Mouse (Mus musculus) limb, embryonic 11.5 days (tissue): ENCODE results near the gene Idh3b. TPM values are rescaled to one million over a fixed set of nuclear protein-coding genes. Genes with fewer than 3 reads are reported as not detected.
A peak's percentile ranks its signal among the peaks of the same experiment; 100 is the strongest.

ENCODE experiments used
- ATAC-seq: fragments of 200-750 bp; cut with Nextera tagmentation; 2 replicates; pipeline ENCODE4 v1.8.0; 2017; ENCODE audit warnings: low read depth; ENCODE audit not compliant: insufficient number of reproducible peaks, low FRiP score, low TSS enrichment
- DNase-seq: peaks from one replicate; pipeline ENCODE4 v3.0.0-alpha.2; 2015; ENCODE audit warnings: low spot score
- H3K27ac ChIP-seq: fragments of 300-500 bp; sonication (generic); replicated peaks from 2 replicates; pipeline ENCODE4 v1.5.1; 2014; ENCODE audit warnings: low read depth, mild to moderate bottlenecking, low read length
- H3K27me3 ChIP-seq: fragments of 300-500 bp; sonication (generic); 2 replicates; pipeline ENCODE4 v1.6.1; 2014; ENCODE audit warnings: mild to moderate bottlenecking, low read length, mixed read lengths; ENCODE audit not compliant: control insufficient read depth, insufficient read depth
- H3K36me3 ChIP-seq: fragments of 300-500 bp; sonication (generic); 2 replicates; pipeline ENCODE4 v1.6.1; 2014; ENCODE audit warnings: mild to moderate bottlenecking, low read length, moderate library complexity, mixed read lengths; ENCODE audit not compliant: control insufficient read depth, insufficient read depth
- H3K4me1 ChIP-seq: fragments of 300-500 bp; sonication (generic); 2 replicates; pipeline ENCODE4 v1.6.1; 2014; ENCODE audit warnings: low read length, mixed read lengths; ENCODE audit not compliant: control insufficient read depth, insufficient read depth
- H3K4me2 ChIP-seq: fragments of 300-500 bp; sonication (generic); 2 replicates; pipeline ENCODE4 v1.6.1; 2014; ENCODE audit warnings: low read depth, mild to moderate bottlenecking, moderate library complexity; ENCODE audit not compliant: severe bottlenecking
- H3K4me3 ChIP-seq: fragments of 300-500 bp; sonication (generic); 2 replicates; pipeline ENCODE4 v1.5.1; 2014; ENCODE audit warnings: low read depth, low read length
- H3K9ac ChIP-seq: fragments of 300-500 bp; sonication (generic); 2 replicates; pipeline ENCODE4 v1.6.1; 2014; ENCODE audit warnings: mild to moderate bottlenecking, low read length
- H3K9me3 ChIP-seq: fragments of 300-500 bp; sonication (generic); 2 replicates; pipeline ENCODE4 v1.6.1; 2016; ENCODE audit warnings: low read length; ENCODE audit not compliant: control insufficient read depth
- WGBS: fragments of 180-500 bp; shearing (Covaris S2); extraction: QIAGEN DNeasy Blood & Tissue Kit; methylation state at CpG from one replicate; pipeline ENCODE4 v1.1.7; 2014; 5-methylcytosine and 5-hydroxymethylcytosine counted together
- polyA plus RNA-seq: library from polyadenylated mRNA; unstranded; fragments of >200 nt; fragmentation: Nextera tagmentation; extraction: Ambion mirVana; gene quantifications from 2 replicates; pipeline ENCODE4 v1.2.1, GENCODE M21; 2014

The Idh3b gene
- polyA plus RNA-seq, 1 experiment from 2014 or later, result 148 TPM

DNA sequence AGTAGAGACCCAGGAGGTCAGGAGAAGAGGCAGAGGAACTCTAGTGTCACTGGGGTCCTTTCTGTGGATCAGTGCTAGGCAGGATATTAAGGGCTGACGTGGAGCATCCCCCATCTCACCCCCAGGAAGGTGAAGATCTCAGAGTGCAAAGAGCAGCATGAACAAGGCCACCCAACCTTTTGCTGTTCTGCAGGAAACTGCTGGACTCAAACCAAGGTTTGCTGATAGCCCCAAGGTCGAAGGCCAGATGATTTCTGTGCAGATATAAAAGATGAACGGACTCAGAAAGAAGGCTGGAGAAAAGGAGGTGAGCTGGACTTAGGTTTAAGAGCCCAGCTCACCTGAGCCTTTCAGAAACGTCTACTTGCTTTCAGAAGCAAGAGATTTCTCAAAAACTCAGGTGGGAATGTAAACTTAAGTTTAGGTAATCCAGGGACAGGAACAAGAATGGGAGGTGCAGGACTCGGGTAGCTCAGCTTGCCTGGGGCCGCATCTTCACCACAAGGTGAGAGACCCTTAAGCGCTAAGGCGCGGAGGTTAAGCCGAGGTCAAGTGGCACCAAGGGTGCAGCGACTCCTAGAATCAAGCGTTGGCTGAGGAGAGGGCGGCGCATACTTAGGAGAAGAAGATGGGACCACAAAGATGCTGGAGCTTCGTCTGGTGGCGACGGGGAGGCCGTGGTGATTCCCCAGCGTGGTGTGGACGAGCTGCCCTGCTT is 10.0 kb upstream of the Idh3b start:
- Histone ChIP-seq H3K27me3 (peaks cover 24% of the 10 kb centered on the region), H3K4me1 (peaks cover 8% of the 10 kb centered on the region; the same call in 1 of the 2 replicates), H3K9ac (peak overlapping the region; percentile 69), H3K27ac (no peak overlapping the region), H3K4me3 (peak overlapping the region; percentile 54), H3K9me3 (no peaks in the 10 kb centered on the region), H3K36me3 (no peaks in the 10 kb centered on the region), H3K4me2 (peak overlapping the region; percentile 80)
- 7% methylated on average over 20 of the region's 20 CpGs for WGBS
- ATAC-seq (no peak), DNase-seq (no peak)

- peaks cover 24% of the 10 kb centered on the region for H3K27me3 ChIP-seq
- no peak overlapping the region for H3K4me3 ChIP-seq
- no peak overlapping the region for H3K27ac ChIP-seq
- H3K4me2 ChIP-seq, result no peak overlapping the region
- H3K9me3 ChIP-seq, result no peaks in the 10 kb centered on the region
- no peak overlapping the region for H3K9ac ChIP-seq
- DNase-seq (peak; percentile 36), ATAC-seq (no peak)
- peaks cover 8% of the 10 kb centered on the region; the same call in 1 of the 2 replicates for H3K4me1 ChIP-seq
- no peaks in the 10 kb centered on the region for H3K36me3 ChIP-seq
- WGBS, result 4% methylated on average over 4 of the region's 4 CpGs
These were observed 9.1 kb upstream of the Idh3b start for GRCm38 (mm10) chr2:130293486-130293885.

- no peak for ATAC-seq
These were observed 8.7 kb upstream of the Idh3b start for GRCm38 (mm10) chr2:130293009-130293408.

GRCm38 (mm10) chr2:130291434-130291833 is 7.1 kb upstream of the Idh3b start:
- WGBS, result 16% methylated on average over 8 of the region's 8 CpGs
- Histone ChIP-seq H3K36me3 (no peaks in the 10 kb centered on the region), H3K9me3 (no peaks in the 10 kb centered on the region), H3K4me1 (peaks cover 5% of the 10 kb centered on the region; the same call in 1 of the 2 replicates), H3K4me3 (no peak overlapping the region), H3K27me3 (peaks cover 17% of the 10 kb centered on the region), H3K27ac (no peak overlapping the region), H3K4me2 (no peak overlapping the region), H3K9ac (no peak overlapping the region)
- ATAC-seq (no peak), DNase-seq (peak; percentile 73)

More at GRCm38 (mm10) chr2:130293009-130293408, 8.7 kb upstream of the Idh3b start:
- Histone ChIP-seq H3K27me3 (peaks cover 24% of the 10 kb centered on the region), H3K4me1 (peaks cover 8% of the 10 kb centered on the region; the same call in 1 of the 2 replicates), H3K27ac (no peak overlapping the region), H3K9me3 (no peaks in the 10 kb centered on the region), H3K36me3 (no peaks in the 10 kb centered on the region), H3K9ac (no peak overlapping the region), H3K4me2 (no peak overlapping the region), H3K4me3 (no peak overlapping the region)
- no peak for DNase-seq
- WGBS, result 47% methylated on average over 3 of the region's 3 CpGs

GRCm38 (mm10) chr2:130289086-130289485 is 4.7 kb upstream of the Idh3b start:
- WGBS, result 64% methylated on average over 4 of the region's 4 CpGs
- no peaks in the 10 kb centered on the region for H3K9me3 ChIP-seq
- H3K4me3 ChIP-seq, result no peak overlapping the region
- H3K4me2 ChIP-seq, result no peak overlapping the region
- H3K9ac ChIP-seq, result no peak overlapping the region
- ATAC-seq (no peak), DNase-seq (no peak)
- H3K36me3 ChIP-seq, result no peaks in the 10 kb centered on the region
- 0 out of 2 replicates have a peak, but pooled peaks cover 3% of the 10 kb centered on the region for H3K27me3 ChIP-seq
- no peaks in the 10 kb centered on the region for H3K4me1 ChIP-seq
- H3K27ac ChIP-seq, result no peak overlapping the region

DNA sequence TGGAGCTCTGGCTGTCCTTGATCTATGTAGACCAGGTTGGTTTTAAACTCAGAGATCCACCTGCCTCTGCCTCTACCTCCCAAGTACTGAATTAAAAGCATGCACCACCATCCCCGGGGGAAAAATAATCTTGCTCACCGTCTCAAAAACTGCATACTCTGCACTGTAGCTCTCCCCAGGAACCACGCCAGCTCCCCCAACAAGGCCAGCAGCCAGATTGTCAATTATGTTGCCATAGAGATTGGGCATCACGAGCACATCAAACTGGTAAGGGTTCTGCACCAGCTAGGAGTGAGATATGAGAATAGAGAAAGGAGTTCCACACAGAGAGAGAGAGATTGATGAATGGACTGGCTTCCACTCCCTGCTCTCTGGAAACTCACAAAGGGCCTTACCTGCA is 3.5 kb downstream of the Idh3b start:
- H3K36me3 ChIP-seq, result peaks cover 20% of the 10 kb centered on the region
- no peak overlapping the region for H3K27ac ChIP-seq
- H3K9ac ChIP-seq, result no peak overlapping the region
- no peak overlapping the region for H3K4me3 ChIP-seq
- H3K4me1 ChIP-seq, result 0 out of 2 replicates have a peak, but pooled peaks cover 2% of the 10 kb centered on the region
- DNase-seq (no peak), ATAC-seq (no peak)
- no peak overlapping the region for H3K4me2 ChIP-seq
- 80% methylated on average over 4 of the region's 4 CpGs for WGBS
- no peaks in the 10 kb centered on the region for H3K27me3 ChIP-seq
- no peaks in the 10 kb centered on the region for H3K9me3 ChIP-seq

DNA sequence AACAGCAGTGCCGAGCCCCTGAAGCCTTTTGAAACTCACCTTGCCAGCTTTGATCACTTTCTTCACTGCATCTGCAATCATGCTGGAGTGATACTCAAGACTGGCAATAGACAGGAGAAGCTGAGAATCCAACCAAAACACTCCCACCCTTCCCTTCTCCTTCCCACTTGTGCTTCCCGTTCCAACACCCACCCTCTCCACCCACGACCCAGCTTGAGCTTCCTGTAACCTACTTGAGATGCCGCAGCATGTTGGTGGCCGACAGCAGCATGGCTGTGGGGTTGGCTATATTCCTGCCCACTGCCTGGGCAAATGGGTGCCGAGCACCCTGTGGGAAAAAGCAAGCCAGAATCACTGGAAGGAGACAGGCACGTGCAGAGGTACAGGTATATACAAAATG is 4.1 kb downstream of the Idh3b start:
- ATAC-seq (no peak), DNase-seq (no peak)
- no peaks in the 10 kb centered on the region for H3K27me3 ChIP-seq
- no peak overlapping the region for H3K27ac ChIP-seq
- peaks cover 6% of the 10 kb centered on the region; the same call in 1 of the 2 replicates for H3K4me1 ChIP-seq
- H3K9ac ChIP-seq, result no peak overlapping the region
- H3K4me2 ChIP-seq, result no peak overlapping the region
- no peak overlapping the region for H3K4me3 ChIP-seq
- no peaks in the 10 kb centered on the region for H3K9me3 ChIP-seq
- WGBS, result 68% methylated on average over 7 of the region's 7 CpGs
- H3K36me3 ChIP-seq, result peaks cover 22% of the 10 kb centered on the region

- H3K27ac ChIP-seq, result no peak overlapping the region
- peaks cover 22% of the 10 kb centered on the region for H3K36me3 ChIP-seq
- no peak overlapping the region for H3K4me2 ChIP-seq
- no peak overlapping the region for H3K9ac ChIP-seq
- H3K9me3 ChIP-seq, result no peaks in the 10 kb centered on the region
- H3K4me3 ChIP-seq, result no peak overlapping the region
- WGBS, result 41% methylated on average over 8 of the region's 8 CpGs
- ATAC-seq, result no peak
- peaks cover 6% of the 10 kb centered on the region; the same call in 1 of the 2 replicates for H3K4me1 ChIP-seq
- no peaks in the 10 kb centered on the region for H3K27me3 ChIP-seq
- peak; percentile 22 for DNase-seq
These were observed 4.7 kb downstream of the Idh3b start for GRCm38 (mm10) chr2:130279600-130280091.
